Mouse (Mus musculus): ENCODE data around the gene Klhl24. TPM values are rescaled to one million over a fixed set of nuclear protein-coding genes. Genes with fewer than 3 reads are reported as not detected.

Klhl24 gene
- polyA plus RNA-seq, 1 experiment = 43.0 TPM

Other genes with a start within 250 kb of the Klhl24 start
- 1.9 and 3.7 TPM in 2 replicates for gene Klhl6, start 114.5 kb upstream of the Klhl24 start, polyA plus RNA-seq (2012; ENCODE audit: insufficient read depth, insufficient read length, missing spikeins)
- 1.7 and 4.4 TPM in 2 replicates for gene Yeats2, start 43.5 kb downstream of the Klhl24 start, polyA plus RNA-seq (2012; ENCODE audit: insufficient read depth, insufficient read length, missing spikeins)
- not detected in 2 replicates for gene Map6d1, start 143.8 kb downstream of the Klhl24 start, polyA plus RNA-seq (2012; ENCODE audit: insufficient read depth, insufficient read length, missing spikeins)
- gene Parl, start 204.8 kb downstream of the Klhl24 start, polyA plus RNA-seq (2012; ENCODE audit: insufficient read depth, insufficient read length, missing spikeins) = 73.4 and 78.8 TPM in 2 replicates
- gene Cyp2ab1, start 227.9 kb downstream of the Klhl24 start, polyA plus RNA-seq (2012; ENCODE audit: insufficient read depth, insufficient read length, missing spikeins) = 0.79 TPM in 1 of 2 replicates, not detected in the other

Measured in brown adipose tissue, adult 24 weeks (tissue).